Mouse (Mus musculus) megakaryocyte-erythroid progenitor cell, adult 5-6 weeks (primary cell): ENCODE results near the gene Amer1. TPM values are rescaled to one million over a fixed set of nuclear protein-coding genes. Genes with fewer than 3 reads are reported as not detected.

Experiments
- ATAC-seq: replicated peaks from 2 replicates; pipeline ENCODE4 v1.8.0; 2016; ENCODE audit warnings: mild to moderate bottlenecking, inconsistent platforms; ENCODE audit not compliant: severe bottlenecking, poor library complexity, low FRiP score, low TSS enrichment
- total RNA-seq, 2 experiments: library from RNA; stranded (forward) in 1 of 2; stranded (reverse) in 1 of 2; fragments of 200-1000, 215-1000 nt in 1 of 2; fragments of >200 nt in 1 of 2; fragmentation: Nextera tagmentation in 1 of 2; gene quantifications; 2 replicates each; pipeline ENCODE4 v1.2.3; 2014 to 2017

Gene Amer1
- total RNA-seq (2014; fragmentation: Nextera tagmentation) (9.5 and 9.6 TPM in 2 replicates), total RNA-seq (2017) (6.2 and 10.1 TPM in 2 replicates)

DNA sequence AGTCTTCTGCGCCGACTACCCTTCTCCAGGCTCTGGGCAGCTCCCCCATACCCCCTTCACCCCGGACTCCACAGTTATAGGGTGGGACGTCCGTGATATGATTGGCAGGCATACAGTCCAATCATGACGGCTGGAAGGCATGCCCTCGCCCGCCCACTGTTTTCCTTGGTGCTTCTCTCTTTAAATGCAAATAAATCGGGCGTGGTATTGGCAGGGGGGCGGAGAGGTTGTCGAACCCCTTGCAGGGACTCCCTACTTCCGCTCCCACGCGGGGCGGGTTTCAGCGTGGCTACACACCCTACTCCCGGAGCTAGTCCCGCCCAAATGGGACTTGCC lies at the start of gene Amer1:
Gene Amer1 (minus strand): TSS at position 97 of the 336 bp plus-strand sequence.
- ATAC-seq: peak; percentile 95

DNA sequence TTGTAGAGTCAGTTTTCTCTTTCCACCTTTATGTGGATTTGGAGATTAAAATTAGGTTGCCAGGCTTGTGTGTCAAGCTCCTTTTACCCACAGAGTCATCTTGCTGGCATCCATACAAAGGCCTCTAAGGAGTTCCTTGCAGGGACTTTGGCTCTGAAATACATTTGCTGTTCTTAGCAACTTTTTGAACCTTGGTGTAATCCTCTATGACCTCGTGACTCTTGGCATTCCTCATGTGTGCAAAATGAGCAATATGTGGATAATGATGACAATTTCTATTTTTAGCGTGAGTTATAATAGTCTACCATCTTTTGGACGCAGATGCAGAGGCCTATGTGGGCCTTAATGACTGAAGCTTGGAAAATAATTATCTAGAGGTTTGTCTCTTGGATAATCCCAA lies 12.5 kb upstream of the Amer1 start:
- ATAC-seq: no peak

DNA sequence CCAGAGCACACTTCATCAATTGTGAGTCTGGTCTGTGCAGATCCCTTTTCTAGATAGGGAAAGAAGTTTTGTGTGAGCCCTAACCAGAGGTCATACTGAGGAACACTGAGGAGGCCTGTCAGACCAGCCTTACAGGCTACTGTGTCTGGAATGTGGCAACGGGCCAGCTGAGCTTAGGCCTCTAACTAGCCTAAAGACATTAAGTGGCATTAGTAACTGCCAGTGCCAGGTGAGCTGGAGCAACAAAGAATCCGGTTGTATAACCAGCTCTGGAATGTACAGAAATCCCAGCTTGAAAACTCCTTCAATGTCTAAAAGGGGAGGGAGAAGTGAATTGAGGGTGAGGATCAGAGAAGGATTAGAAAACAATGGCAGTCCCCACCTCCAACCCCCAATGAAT lies 1.2 kb upstream of the Amer1 start:
- no peak for ATAC-seq

DNA sequence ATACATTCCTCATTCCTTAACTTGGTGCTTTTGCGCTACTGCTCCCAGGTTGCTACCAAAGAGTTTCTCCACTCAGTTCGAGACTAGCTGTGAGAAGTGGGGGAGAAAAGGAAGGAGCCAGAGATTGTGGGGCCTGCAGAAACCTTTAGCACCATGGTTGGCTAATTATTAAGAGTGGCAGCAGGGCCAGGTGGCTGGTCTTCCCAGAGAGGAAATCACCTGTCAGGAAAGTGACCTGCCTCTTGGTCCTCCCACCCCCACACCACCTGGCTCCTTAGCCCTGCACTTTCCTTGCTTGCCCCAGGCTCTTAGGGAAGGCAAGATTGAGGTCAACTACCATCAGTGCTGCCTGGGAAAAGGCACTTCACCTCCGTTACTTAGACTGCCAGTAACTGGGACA lies 469 bp upstream of the Amer1 start:
- ATAC-seq: no peak

DNA sequence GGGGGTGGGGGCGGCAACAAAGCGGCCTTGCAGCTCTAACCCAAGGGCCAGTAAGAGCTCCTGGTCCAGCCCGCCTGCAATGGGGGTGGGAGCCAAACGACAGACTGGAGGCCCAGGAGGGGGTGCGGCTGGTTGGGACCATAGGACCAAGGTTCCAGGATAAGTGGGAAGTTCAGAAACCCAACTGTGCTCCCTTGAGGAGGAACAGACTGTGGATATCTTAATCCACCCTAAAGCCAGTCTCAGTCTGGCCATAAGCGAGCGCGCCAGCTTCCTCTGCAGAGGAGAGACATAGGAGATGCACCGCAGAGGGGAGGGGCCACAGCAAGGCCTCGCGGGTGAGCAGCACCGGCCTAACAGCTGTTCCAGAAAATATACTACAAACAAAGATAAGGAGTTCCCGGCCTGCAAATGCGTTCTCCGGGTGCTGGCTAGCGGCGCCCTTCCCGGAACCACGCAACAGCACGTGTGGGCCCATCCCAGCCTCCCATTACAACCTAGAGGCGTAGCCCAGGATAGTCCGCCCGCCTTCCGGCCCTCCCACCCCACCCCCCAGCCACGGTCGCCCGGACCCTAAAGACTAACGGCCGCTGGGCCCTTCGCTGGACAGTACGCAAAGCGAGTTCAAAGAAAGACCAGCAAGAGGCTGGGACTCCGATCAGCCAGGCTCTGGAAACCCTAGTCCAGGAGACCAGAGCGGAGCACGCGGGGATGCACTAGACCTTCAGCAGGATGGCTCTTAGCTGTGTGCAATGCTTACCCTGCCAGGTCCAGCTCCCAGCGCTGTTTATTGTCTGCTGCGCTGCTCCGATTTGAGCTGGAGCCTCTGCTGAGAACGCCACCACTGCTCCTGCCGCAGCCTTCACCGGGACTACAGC lies 535 bp downstream of the Amer1 start:
- ATAC-seq: peak; percentile 86

DNA sequence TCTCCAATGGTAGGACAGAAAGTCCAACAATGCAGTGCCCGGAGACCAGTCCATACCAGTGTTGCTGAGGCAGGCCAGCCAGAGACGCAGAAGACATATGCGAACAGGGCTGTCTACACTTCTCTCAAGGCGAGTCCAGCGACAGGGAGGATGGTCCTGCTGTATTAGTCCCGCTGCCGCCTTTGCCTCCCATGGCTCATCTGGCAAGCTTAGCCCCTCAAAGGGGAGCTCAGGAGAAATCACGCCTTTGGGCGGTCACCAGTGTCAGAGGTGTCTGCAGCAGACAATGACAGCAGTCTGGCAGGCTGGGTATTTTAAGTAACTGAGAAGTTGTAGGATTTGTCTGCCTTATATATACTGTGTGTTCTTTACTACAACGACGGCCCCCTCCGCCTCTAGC lies 1.3 kb downstream of the Amer1 start:
- ATAC-seq: no peak

DNA sequence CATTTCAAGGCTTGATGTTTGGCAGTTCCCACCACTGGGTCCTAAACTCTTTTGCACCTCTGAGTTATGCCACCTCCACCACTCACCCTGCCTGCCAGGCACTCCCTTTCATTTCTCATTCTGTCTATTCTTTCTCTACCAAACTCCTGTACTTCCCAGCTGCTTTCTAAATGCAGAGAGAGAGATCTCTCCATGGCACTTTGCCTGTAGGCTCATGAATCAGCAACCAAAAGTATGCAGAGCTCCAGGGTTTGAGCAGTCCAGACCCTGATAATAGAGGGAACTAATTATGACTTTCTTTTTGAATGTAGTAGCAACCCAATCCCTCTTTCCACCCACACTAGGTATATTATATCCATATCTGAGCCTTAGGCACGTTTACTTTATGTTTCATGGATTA lies 2.4 kb downstream of the Amer1 start:
- ATAC-seq: no peak

DNA sequence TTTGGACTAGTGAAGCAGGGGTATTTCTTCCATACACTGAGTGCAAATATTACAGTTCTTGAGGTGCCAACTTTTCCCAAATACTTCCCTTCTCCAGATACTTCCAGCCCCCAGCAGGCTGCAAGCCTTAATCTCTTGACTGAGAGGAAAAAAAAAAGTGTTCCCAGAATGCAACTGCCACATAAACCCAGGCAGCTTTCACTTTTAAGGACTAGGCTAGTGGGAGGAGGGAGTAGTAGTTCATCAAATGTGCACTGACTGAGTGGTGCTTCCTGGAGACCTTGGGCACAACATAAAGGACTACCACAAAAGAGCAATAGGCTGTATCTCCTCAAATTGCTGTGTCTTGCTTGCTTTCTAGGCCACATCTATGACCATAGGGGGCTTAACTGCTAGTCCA lies 3.4 kb downstream of the Amer1 start:
- ATAC-seq: no peak

DNA sequence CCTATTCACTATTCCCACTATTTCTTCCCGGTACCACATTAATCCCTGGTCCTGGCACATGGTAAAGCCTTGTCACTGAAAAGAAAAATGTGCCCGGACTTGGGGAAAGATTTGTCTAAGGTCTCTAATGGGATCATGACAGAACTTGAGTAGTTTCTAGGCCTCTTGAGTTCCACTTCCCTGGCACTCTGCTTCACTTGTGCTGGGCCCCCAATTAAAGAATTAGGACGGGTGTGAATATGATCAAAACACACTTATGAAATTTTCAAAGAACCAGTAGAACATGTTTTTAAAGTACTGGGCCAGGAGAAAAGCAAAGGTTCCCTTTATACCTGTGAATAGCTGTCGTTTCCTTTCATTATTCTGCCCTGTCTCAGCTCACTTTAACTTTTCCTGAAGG lies 6.2 kb downstream of the Amer1 start:
- ATAC-seq: no peak

DNA sequence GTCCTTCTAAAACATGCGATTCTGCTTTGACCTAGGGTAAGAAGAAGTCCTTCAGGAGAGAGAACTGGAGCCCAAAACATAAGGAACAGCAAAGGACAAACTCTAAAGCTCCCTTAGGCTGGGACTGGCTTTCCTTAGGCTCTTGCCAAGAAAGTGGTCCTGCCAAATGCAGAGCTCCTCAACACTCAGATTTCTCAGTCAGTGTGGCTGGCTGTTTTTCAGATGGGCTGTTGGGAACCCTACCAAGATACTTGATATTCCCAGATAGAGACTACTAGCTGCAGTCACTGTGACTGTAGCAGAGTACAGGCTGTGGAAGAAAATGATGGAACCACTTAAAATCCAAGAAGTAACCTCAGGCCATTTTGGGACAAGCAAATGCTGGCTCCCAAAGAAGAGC lies 7.4 kb downstream of the Amer1 start:
- ATAC-seq: no peak

DNA sequence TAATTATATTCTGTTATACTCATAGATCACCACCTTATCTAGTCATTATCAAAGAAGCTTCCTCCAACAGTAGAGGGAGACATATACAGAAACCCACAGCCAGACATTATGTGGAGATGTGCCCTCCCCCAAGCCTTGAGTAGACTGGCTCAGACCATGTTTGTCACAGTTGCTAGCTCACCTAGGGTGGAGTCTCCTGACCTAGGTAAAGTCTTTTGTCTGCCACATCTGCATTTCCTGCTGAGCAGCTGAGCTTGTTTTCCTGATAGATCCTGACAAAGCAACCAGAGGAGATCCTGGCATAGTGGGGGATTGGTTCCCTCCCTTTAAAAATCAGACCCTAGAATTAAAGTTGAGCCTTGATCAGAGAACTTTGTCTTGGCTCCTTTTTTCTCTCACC lies 71.6 kb downstream of the Amer1 start:
- no peak for ATAC-seq

Other genes starting within 250 kb of the Amer1 start
- not detected in 2 replicates for gene Arhgef9, start 248.0 kb downstream of the Amer1 start, total RNA-seq (2014; fragmentation: Nextera tagmentation)
- gene Arhgef9, start 248.0 kb downstream of the Amer1 start, total RNA-seq (2017): 1.3 TPM in 1 of 2 replicates, not detected in the other
- not detected in 2 replicates for gene Asb12, start 113.1 kb upstream of the Amer1 start, total RNA-seq (2014; fragmentation: Nextera tagmentation)
- not detected in 2 replicates for gene Asb12, start 113.1 kb upstream of the Amer1 start, total RNA-seq (2017)
- gene Pfn5, start 113.2 kb upstream of the Amer1 start, total RNA-seq (2014; fragmentation: Nextera tagmentation): not detected in 2 replicates
- not detected in 2 replicates for gene Pfn5, start 113.2 kb upstream of the Amer1 start, total RNA-seq (2017)
- 3.8 and 4.6 TPM in 2 replicates for gene Zc4h2, start 213.6 kb upstream of the Amer1 start, total RNA-seq (2014; fragmentation: Nextera tagmentation)
- 4.6 and 13.8 TPM in 2 replicates for gene Zc4h2, start 213.6 kb upstream of the Amer1 start, total RNA-seq (2017)